Mouse (Mus musculus) embryonic facial prominence, embryonic 13.5 days (tissue): ENCODE data around the gene Tmem234. TPM values are rescaled to one million over a fixed set of nuclear protein-coding genes. Genes with fewer than 3 reads are reported as not detected.

Experiments used
- ATAC-seq: fragments of 200-750 bp; cut with Nextera tagmentation; 2 replicates; pipeline ENCODE4 v1.8.0; 2017; ENCODE audit warnings: low read depth; ENCODE audit not compliant: insufficient number of reproducible peaks, insufficient read depth, low FRiP score, low TSS enrichment
- H3K27ac ChIP-seq: fragments of 300-500 bp; sonication (generic); 2 replicates; pipeline ENCODE4 v1.5.1; 2015; ENCODE audit warnings: moderate library complexity, mild to moderate bottlenecking, inconsistent platforms
- H3K27me3 ChIP-seq: fragments of 300-500 bp; sonication (generic); 2 replicates; pipeline ENCODE4 v1.6.1; 2015; ENCODE audit warnings: mild to moderate bottlenecking, inconsistent platforms
- H3K36me3 ChIP-seq: fragments of 300-500 bp; sonication (generic); 2 replicates; pipeline ENCODE4 v1.6.1; 2015; ENCODE audit warnings: mild to moderate bottlenecking, inconsistent platforms
- H3K4me1 ChIP-seq: fragments of 300-500 bp; sonication (generic); 2 replicates; pipeline ENCODE4 v1.6.1; 2015; ENCODE audit warnings: inconsistent platforms
- H3K4me2 ChIP-seq: fragments of 300-500 bp; sonication (generic); 2 replicates; pipeline ENCODE4 v1.6.1; 2015; ENCODE audit warnings: moderate library complexity, mild to moderate bottlenecking, inconsistent platforms
- H3K4me3 ChIP-seq: fragments of 300-500 bp; sonication (generic); 2 replicates; pipeline ENCODE4 v1.5.1; 2015; ENCODE audit warnings: mild to moderate bottlenecking, inconsistent platforms
- H3K9ac ChIP-seq: fragments of 300-500 bp; sonication (generic); 2 replicates; pipeline ENCODE4 v1.6.1; 2015; ENCODE audit warnings: mild to moderate bottlenecking, inconsistent platforms
- H3K9me3 ChIP-seq: fragments of 300-500 bp; sonication (generic); 2 replicates; pipeline ENCODE4 v1.6.1; 2016; ENCODE audit warnings: inconsistent platforms
- WGBS: fragments of 180-500 bp; shearing (Covaris S2); methylation state at CpG from one replicate; pipeline ENCODE4 v1.1.7; 2015; ENCODE audit warnings: mixed read lengths; 5-methylcytosine and 5-hydroxymethylcytosine counted together
- polyA plus RNA-seq: library from polyadenylated mRNA; unstranded; fragments of >200 nt; fragmentation: Nextera tagmentation; extraction: Ambion mirVana; gene quantifications from 2 replicates; pipeline ENCODE4 v1.2.1, GENCODE M21; 2015

Gene Tmem234
- polyA plus RNA-seq, 1 experiment from 2014 or later = 215 TPM

GRCm38 (mm10) chr4:129582251-129582650 lies 18.2 kb upstream of the Tmem234 start:
- no peak overlapping the region for H3K4me3 ChIP-seq
- H3K4me2 ChIP-seq = no peak overlapping the region
- no peaks in the 10 kb centered on the region for H3K27me3 ChIP-seq
- peaks cover 8% of the 10 kb centered on the region for H3K4me1 ChIP-seq
- no peaks in the 10 kb centered on the region for H3K36me3 ChIP-seq
- 84% methylated on average over 1 of the region's 1 CpGs for WGBS
- H3K27ac ChIP-seq = no peak overlapping the region
- no peak for ATAC-seq
- H3K9ac ChIP-seq = no peak overlapping the region
- H3K9me3 ChIP-seq = no peaks in the 10 kb centered on the region

GRCm38 (mm10) chr4:129584370-129584769 lies 16.1 kb upstream of the Tmem234 start:
- H3K9me3 ChIP-seq = no peaks in the 10 kb centered on the region
- peak overlapping the region; percentile 51 for H3K4me3 ChIP-seq
- H3K36me3 ChIP-seq = no peaks in the 10 kb centered on the region
- WGBS = 55% methylated on average over 1 of the region's 1 CpGs
- peak overlapping the region; percentile 69 for H3K9ac ChIP-seq
- H3K4me1 ChIP-seq = peaks cover 8% of the 10 kb centered on the region
- H3K27me3 ChIP-seq = no peaks in the 10 kb centered on the region
- peak overlapping the region; percentile 76 for H3K4me2 ChIP-seq
- no peak overlapping the region; the same call in 1 of the 2 replicates for H3K27ac ChIP-seq
- ATAC-seq = no peak

GRCm38 (mm10) chr4:129584884-129585608 lies 15.4 kb upstream of the Tmem234 start:
- peaks cover 1% of the 10 kb centered on the region; the same call in 1 of the 2 replicates for H3K36me3 ChIP-seq
- H3K4me3 ChIP-seq = peak overlapping the region; percentile 51
- peaks cover 8% of the 10 kb centered on the region for H3K4me1 ChIP-seq
- 1% methylated on average over 36 of the region's 36 CpGs for WGBS
- ATAC-seq = peak; percentile 54; the same call in 1 of the 2 replicates
- H3K27me3 ChIP-seq = no peaks in the 10 kb centered on the region
- H3K9ac ChIP-seq = peak overlapping the region; percentile 69
- peak overlapping the region; percentile 76 for H3K4me2 ChIP-seq
- no peaks in the 10 kb centered on the region for H3K9me3 ChIP-seq
- H3K27ac ChIP-seq = no peak overlapping the region; the same call in 1 of the 2 replicates

- H3K36me3 ChIP-seq = peaks cover 9% of the 10 kb centered on the region
- no peak overlapping the region for H3K4me3 ChIP-seq
- 68% methylated on average over 9 of the region's 9 CpGs for WGBS
- no peak overlapping the region for H3K27ac ChIP-seq
- H3K9ac ChIP-seq = no peak overlapping the region
- ATAC-seq = no peak
- no peaks in the 10 kb centered on the region for H3K9me3 ChIP-seq
- H3K4me1 ChIP-seq = peaks cover 8% of the 10 kb centered on the region
- H3K27me3 ChIP-seq = no peaks in the 10 kb centered on the region
- H3K4me2 ChIP-seq = peak overlapping the region; percentile 76
These were observed 14.7 kb upstream of the Tmem234 start for GRCm38 (mm10) chr4:129585773-129586172.

- H3K4me2 ChIP-seq = no peak overlapping the region
- WGBS = 46% methylated on average over 1 of the region's 1 CpGs
- H3K4me3 ChIP-seq = no peak overlapping the region
- H3K27ac ChIP-seq = no peak overlapping the region
- H3K9ac ChIP-seq = no peak overlapping the region
- ATAC-seq = no peak
- H3K27me3 ChIP-seq = no peaks in the 10 kb centered on the region
- no peaks in the 10 kb centered on the region for H3K9me3 ChIP-seq
- H3K4me1 ChIP-seq = peaks cover 8% of the 10 kb centered on the region
- H3K36me3 ChIP-seq = peaks cover 20% of the 10 kb centered on the region
These were observed 13.5 kb upstream of the Tmem234 start for GRCm38 (mm10) chr4:129586943-129587342.

- H3K4me1 ChIP-seq = peaks cover 8% of the 10 kb centered on the region
- 90% methylated on average over 4 of the region's 4 CpGs for WGBS
- no peak for ATAC-seq
- peaks cover 38% of the 10 kb centered on the region for H3K36me3 ChIP-seq
- no peak overlapping the region for H3K4me3 ChIP-seq
- H3K27me3 ChIP-seq = no peaks in the 10 kb centered on the region
- H3K9ac ChIP-seq = no peak overlapping the region
- H3K27ac ChIP-seq = no peak overlapping the region
- H3K4me2 ChIP-seq = no peak overlapping the region
- no peaks in the 10 kb centered on the region for H3K9me3 ChIP-seq
These were observed 11.6 kb upstream of the Tmem234 start for GRCm38 (mm10) chr4:129588865-129589264.

- Histone ChIP-seq H3K27me3 (no peaks in the 10 kb centered on the region), H3K36me3 (peaks cover 55% of the 10 kb centered on the region), H3K4me2 (no peak overlapping the region), H3K9me3 (no peaks in the 10 kb centered on the region), H3K27ac (0 out of 2 replicates have a peak overlapping the region, but pooled peaks have one; percentile 23), H3K4me1 (0 out of 2 replicates have a peak, but pooled peaks cover 2% of the 10 kb centered on the region), H3K4me3 (no peak overlapping the region), H3K9ac (peak overlapping the region; percentile 32; the same call in 1 of the 2 replicates)
- 35% methylated on average over 7 of the region's 7 CpGs for WGBS
- ATAC-seq = peak; percentile 79
These were observed 8.1 kb downstream of the Tmem234 start for GRCm38 (mm10) chr4:129608426-129609025.

- no peak for ATAC-seq
- no peaks in the 10 kb centered on the region for H3K9me3 ChIP-seq
- H3K4me3 ChIP-seq = no peak overlapping the region
- peaks cover 48% of the 10 kb centered on the region for H3K36me3 ChIP-seq
- H3K4me1 ChIP-seq = 0 out of 2 replicates have a peak, but pooled peaks cover 2% of the 10 kb centered on the region
- 79% methylated on average over 12 of the region's 12 CpGs for WGBS
- no peak overlapping the region for H3K4me2 ChIP-seq
- H3K27ac ChIP-seq = no peak overlapping the region; the same call in 1 of the 2 replicates
- H3K9ac ChIP-seq = no peak overlapping the region
- H3K27me3 ChIP-seq = no peaks in the 10 kb centered on the region
These were observed 8.7 kb downstream of the Tmem234 start for GRCm38 (mm10) chr4:129609139-129609631.

GRCm38 (mm10) chr4:129610026-129610425 lies 9.6 kb downstream of the Tmem234 start:
- 79% methylated on average over 4 of the region's 4 CpGs for WGBS
- peaks cover 40% of the 10 kb centered on the region for H3K36me3 ChIP-seq
- peak; percentile 22; the same call in 1 of the 2 replicates for ATAC-seq
- H3K4me1 ChIP-seq = 0 out of 2 replicates have a peak, but pooled peaks cover 2% of the 10 kb centered on the region
- H3K4me3 ChIP-seq = no peak overlapping the region
- no peaks in the 10 kb centered on the region for H3K9me3 ChIP-seq
- H3K27ac ChIP-seq = no peak overlapping the region
- H3K4me2 ChIP-seq = no peak overlapping the region
- no peak overlapping the region for H3K9ac ChIP-seq
- no peaks in the 10 kb centered on the region for H3K27me3 ChIP-seq

GRCm38 (mm10) chr4:129610472-129610871 lies 10.0 kb downstream of the Tmem234 start:
- Histone ChIP-seq H3K27me3 (no peaks in the 10 kb centered on the region), H3K9me3 (no peaks in the 10 kb centered on the region), H3K27ac (no peak overlapping the region), H3K9ac (no peak overlapping the region), H3K4me1 (0 out of 2 replicates have a peak, but pooled peaks cover 2% of the 10 kb centered on the region), H3K36me3 (peaks cover 37% of the 10 kb centered on the region), H3K4me3 (no peak overlapping the region), H3K4me2 (no peak overlapping the region)
- 70% methylated on average over 4 of the region's 4 CpGs for WGBS
- peak; percentile 54; the same call in 1 of the 2 replicates for ATAC-seq

GRCm38 (mm10) chr4:129614093-129614492 lies 13.6 kb downstream of the Tmem234 start, which contains the start of gene Dcdc2b:
Gene Dcdc2b (minus strand): TSS chr4:129614257.
- H3K4me2 ChIP-seq = no peak within 1 kb of the TSS
- 89% methylated on average over 6 of the region's 6 CpGs for WGBS
- no peak within 1 kb of the TSS for H3K4me3 ChIP-seq
- peaks cover 27% of the 10 kb centered on the region for H3K36me3 ChIP-seq
- no peaks in the 10 kb centered on the region for H3K27me3 ChIP-seq
- ATAC-seq = no peak
- H3K27ac ChIP-seq = 0 out of 2 replicates have a peak within 1 kb of the TSS, but pooled peaks have one; percentile 4
- H3K4me1 ChIP-seq = peaks cover 10% of the 10 kb centered on the region
- H3K9me3 ChIP-seq = no peaks in the 10 kb centered on the region
- no peak within 1 kb of the TSS for H3K9ac ChIP-seq
